Mouse (Mus musculus) hindbrain, embryonic 13.5 days (tissue): ENCODE data around the gene Ankrd1. TPM values are rescaled to one million over a fixed set of nuclear protein-coding genes. Genes with fewer than 3 reads are reported as not detected.

Source experiments
- ATAC-seq: fragments of 200-750 bp; cut with Nextera tagmentation; 2 replicates; pipeline ENCODE4 v1.8.0; 2017; ENCODE audit warnings: moderate TSS enrichment; ENCODE audit not compliant: low FRiP score
- H3K27ac ChIP-seq: fragments of 300-500 bp; sonication (generic); 2 replicates; pipeline ENCODE4 v1.5.1; 2015; ENCODE audit warnings: inconsistent platforms, mild to moderate bottlenecking, moderate library complexity
- H3K27me3 ChIP-seq: fragments of 300-500 bp; sonication (generic); 2 replicates; pipeline ENCODE4 v1.6.1; 2015; ENCODE audit warnings: mild to moderate bottlenecking, inconsistent platforms
- H3K36me3 ChIP-seq: fragments of 300-500 bp; sonication (generic); 2 replicates; pipeline ENCODE4 v1.6.1; 2015; ENCODE audit warnings: mild to moderate bottlenecking, inconsistent platforms
- H3K4me1 ChIP-seq: fragments of 300-500 bp; sonication (generic); replicated peaks from 2 replicates; pipeline ENCODE4 v1.6.1; 2015; ENCODE audit warnings: inconsistent platforms
- H3K4me2 ChIP-seq: fragments of 300-500 bp; sonication (generic); 2 replicates; pipeline ENCODE4 v1.6.1; 2015; ENCODE audit warnings: inconsistent platforms, mild to moderate bottlenecking, moderate library complexity
- H3K4me3 ChIP-seq: fragments of 300-500 bp; sonication (generic); 2 replicates; pipeline ENCODE4 v1.5.1; 2015; ENCODE audit warnings: mild to moderate bottlenecking, inconsistent platforms
- H3K9ac ChIP-seq: fragments of 300-500 bp; sonication (generic); 2 replicates; pipeline ENCODE4 v1.6.1; 2015; ENCODE audit warnings: mild to moderate bottlenecking, inconsistent platforms
- H3K9me3 ChIP-seq: fragments of 300-500 bp; sonication (generic); 2 replicates; pipeline ENCODE4 v1.6.1; 2016; ENCODE audit warnings: inconsistent platforms
- WGBS: fragments of 180-500 bp; shearing (Covaris S2); methylation state at CpG from one replicate; pipeline ENCODE4 v1.1.7; 2015; 5-methylcytosine and 5-hydroxymethylcytosine counted together
- polyA plus RNA-seq: library from polyadenylated mRNA; unstranded; fragments of >200 nt; fragmentation: Nextera tagmentation; extraction: Ambion mirVana; gene quantifications from 2 replicates; pipeline ENCODE4 v1.2.1, GENCODE M21; 2015

The Ankrd1 gene
- polyA plus RNA-seq, 1 experiment from 2014 or later = 0.14 TPM

GRCm38 (mm10) chr19:36130181-36130580 is 10.3 kb upstream of the Ankrd1 start:
- Histone ChIP-seq H3K4me3 (no peak overlapping the region), H3K4me1 (peaks cover 4% of the 10 kb centered on the region; the same call in 1 of the 2 replicates), H3K9ac (no peak overlapping the region), H3K27ac (no peak overlapping the region), H3K4me2 (no peak overlapping the region), H3K27me3 (no peaks in the 10 kb centered on the region), H3K9me3 (no peaks in the 10 kb centered on the region), H3K36me3 (no peaks in the 10 kb centered on the region)
- 46% methylated on average over 2 of the region's 2 CpGs for WGBS
- ATAC-seq = no peak

- H3K9ac ChIP-seq = no peak overlapping the region
- no peaks in the 10 kb centered on the region for H3K36me3 ChIP-seq
- WGBS = 65% methylated on average over 12 of the region's 12 CpGs
- H3K4me1 ChIP-seq = peaks cover 4% of the 10 kb centered on the region; the same call in 1 of the 2 replicates
- no peak overlapping the region for H3K27ac ChIP-seq
- no peaks in the 10 kb centered on the region for H3K27me3 ChIP-seq
- ATAC-seq = no peak
- no peaks in the 10 kb centered on the region for H3K9me3 ChIP-seq
- no peak overlapping the region for H3K4me3 ChIP-seq
- H3K4me2 ChIP-seq = no peak overlapping the region
Observed at GRCm38 (mm10) chr19:36129643-36130042, 9.7 kb upstream of the Ankrd1 start.

- H3K27me3 ChIP-seq = no peaks in the 10 kb centered on the region
- H3K9me3 ChIP-seq = no peaks in the 10 kb centered on the region
- WGBS = 64% methylated on average over 9 of the region's 9 CpGs
- no peak overlapping the region for H3K27ac ChIP-seq
- no peak overlapping the region for H3K9ac ChIP-seq
- no peak for ATAC-seq
- no peak overlapping the region for H3K4me3 ChIP-seq
- H3K36me3 ChIP-seq = no peaks in the 10 kb centered on the region
- H3K4me2 ChIP-seq = no peak overlapping the region
- peaks cover 4% of the 10 kb centered on the region; the same call in 1 of the 2 replicates for H3K4me1 ChIP-seq
Observed at GRCm38 (mm10) chr19:36129213-36129612, 9.3 kb upstream of the Ankrd1 start.

- H3K9me3 ChIP-seq = 0 out of 2 replicates have a peak, but pooled peaks cover 4% of the 10 kb centered on the region
- H3K36me3 ChIP-seq = no peaks in the 10 kb centered on the region
- no peaks in the 10 kb centered on the region for H3K27me3 ChIP-seq
- no peak for ATAC-seq
- H3K4me3 ChIP-seq = no peak overlapping the region
- peaks cover 4% of the 10 kb centered on the region; the same call in 1 of the 2 replicates for H3K4me1 ChIP-seq
- H3K4me2 ChIP-seq = no peak overlapping the region
- H3K9ac ChIP-seq = no peak overlapping the region
- WGBS = 95% methylated on average over 3 of the region's 3 CpGs
- H3K27ac ChIP-seq = no peak overlapping the region
Observed at GRCm38 (mm10) chr19:36128440-36128839, 8.5 kb upstream of the Ankrd1 start.

- Histone ChIP-seq H3K4me3 (no peak overlapping the region), H3K27ac (no peak overlapping the region), H3K9me3 (0 out of 2 replicates have a peak, but pooled peaks cover 6% of the 10 kb centered on the region), H3K27me3 (no peaks in the 10 kb centered on the region), H3K4me1 (peaks cover 3% of the 10 kb centered on the region; the same call in 1 of the 2 replicates), H3K4me2 (no peak overlapping the region), H3K9ac (no peak overlapping the region), H3K36me3 (no peaks in the 10 kb centered on the region)
- no peak for ATAC-seq
- WGBS = 82% methylated on average over 1 of the region's 1 CpGs
Observed at GRCm38 (mm10) chr19:36124203-36124602, 4.3 kb upstream of the Ankrd1 start.

GRCm38 (mm10) chr19:36119219-36119618 is 680 bp downstream of the Ankrd1 start:
- no peaks in the 10 kb centered on the region for H3K4me1 ChIP-seq
- no peaks in the 10 kb centered on the region for H3K36me3 ChIP-seq
- H3K27ac ChIP-seq = no peak overlapping the region
- ATAC-seq = no peak
- 91% methylated on average over 8 of the region's 8 CpGs for WGBS
- no peak overlapping the region for H3K9ac ChIP-seq
- H3K9me3 ChIP-seq = 0 out of 2 replicates have a peak, but pooled peaks cover 6% of the 10 kb centered on the region
- no peak overlapping the region for H3K4me3 ChIP-seq
- H3K27me3 ChIP-seq = no peaks in the 10 kb centered on the region
- no peak overlapping the region for H3K4me2 ChIP-seq

- H3K9me3 ChIP-seq = no peaks in the 10 kb centered on the region
- H3K4me1 ChIP-seq = 0 out of 2 replicates have a peak, but pooled peaks cover 4% of the 10 kb centered on the region
- no peak overlapping the region for H3K27ac ChIP-seq
- WGBS = 84% methylated on average over 4 of the region's 4 CpGs
- no peak overlapping the region for H3K4me3 ChIP-seq
- H3K4me2 ChIP-seq = no peak overlapping the region
- ATAC-seq = no peak
- no peaks in the 10 kb centered on the region for H3K27me3 ChIP-seq
- H3K36me3 ChIP-seq = no peaks in the 10 kb centered on the region
- H3K9ac ChIP-seq = no peak overlapping the region
Observed at GRCm38 (mm10) chr19:36116185-36116584, 3.7 kb downstream of the Ankrd1 start.

GRCm38 (mm10) chr19:36112007-36112406 is 7.9 kb downstream of the Ankrd1 start:
- 29% methylated on average over 17 of the region's 17 CpGs for whole genome bisulfite sequencing
- Histone ChIP-seq H3K4me2 (peak overlapping the region; percentile 46), H3K9ac (peak overlapping the region; percentile 43), H3K36me3 (no peaks in the 10 kb centered on the region), H3K27ac (no peak overlapping the region), H3K27me3 (peaks cover 6% of the 10 kb centered on the region; the same call in 1 of the 2 replicates), H3K4me3 (peak overlapping the region; percentile 22), H3K9me3 (no peaks in the 10 kb centered on the region), H3K4me1 (peaks cover 10% of the 10 kb centered on the region; the same call in 1 of the 2 replicates)
- no peak for ATAC-seq

GRCm38 (mm10) chr19:36111054-36111895 is 8.6 kb downstream of the Ankrd1 start:
- Histone ChIP-seq H3K27ac (no peak overlapping the region), H3K9me3 (no peaks in the 10 kb centered on the region), H3K4me2 (peak overlapping the region; percentile 46), H3K9ac (no peak overlapping the region), H3K4me3 (peak overlapping the region; percentile 22; the same call in 1 of the 2 replicates), H3K36me3 (no peaks in the 10 kb centered on the region), H3K4me1 (peaks cover 10% of the 10 kb centered on the region; the same call in 1 of the 2 replicates), H3K27me3 (peaks cover 6% of the 10 kb centered on the region; the same call in 1 of the 2 replicates)
- ATAC-seq = peak; percentile 44; the same call in 1 of the 2 replicates
- WGBS = 23% methylated on average over 7 of the region's 7 CpGs

GRCm38 (mm10) chr19:36110465-36110864 is 9.4 kb downstream of the Ankrd1 start:
- H3K9ac ChIP-seq = no peak overlapping the region
- ATAC-seq = peak; percentile 50; the same call in 1 of the 2 replicates
- peaks cover 4% of the 10 kb centered on the region; the same call in 1 of the 2 replicates for H3K36me3 ChIP-seq
- no peaks in the 10 kb centered on the region for H3K9me3 ChIP-seq
- peaks cover 6% of the 10 kb centered on the region; the same call in 1 of the 2 replicates for H3K27me3 ChIP-seq
- 31% methylated on average over 7 of the region's 7 CpGs for WGBS
- no peak overlapping the region for H3K27ac ChIP-seq
- H3K4me2 ChIP-seq = no peak overlapping the region
- H3K4me1 ChIP-seq = peaks cover 10% of the 10 kb centered on the region; the same call in 1 of the 2 replicates
- no peak overlapping the region for H3K4me3 ChIP-seq

- Histone ChIP-seq H3K9ac (no peak overlapping the region), H3K4me2 (peak overlapping the region; percentile 16; the same call in 1 of the 2 replicates), H3K4me3 (no peak overlapping the region), H3K36me3 (peaks cover 4% of the 10 kb centered on the region; the same call in 1 of the 2 replicates), H3K27ac (no peak overlapping the region), H3K9me3 (no peaks in the 10 kb centered on the region), H3K4me1 (peaks cover 10% of the 10 kb centered on the region; the same call in 1 of the 2 replicates), H3K27me3 (peaks cover 6% of the 10 kb centered on the region; the same call in 1 of the 2 replicates)
- 59% methylated on average over 26 of the region's 26 CpGs for WGBS
- ATAC-seq = no peak
Observed at GRCm38 (mm10) chr19:36109318-36109944, 10.5 kb downstream of the Ankrd1 start.

- no peak overlapping the region for H3K4me2 ChIP-seq
- no peaks in the 10 kb centered on the region for H3K9me3 ChIP-seq
- 92% methylated on average over 5 of the region's 5 CpGs for WGBS
- no peak for ATAC-seq
- H3K9ac ChIP-seq = no peak overlapping the region
- H3K27ac ChIP-seq = no peak overlapping the region
- H3K4me3 ChIP-seq = no peak overlapping the region
- no peaks in the 10 kb centered on the region for H3K4me1 ChIP-seq
- H3K36me3 ChIP-seq = peaks cover 48% of the 10 kb centered on the region
- H3K27me3 ChIP-seq = no peaks in the 10 kb centered on the region
Observed at GRCm38 (mm10) chr19:36103909-36104308, 16.0 kb downstream of the Ankrd1 start.
